Comparison of ENCODE assay signal across 23 mouse cellular contexts in genomic region chr7:137916351-137916750, GRCm38 (mm10).
DNase-seq lines count a peak whose midpoint lies in the region; ATAC-seq lines count a peak whose summit lies in the region.
"Had no signal": no experiment of that assay in that cellular context is flagged by ENCODE, and none has a peak within 500 bp of the region (broad histone marks: within the 10 kb centered on the region; RNA-seq: fewer than 3 reads in every experiment).

No protein-coding gene starts in this region.

- no peak; the same call in 1 of the 2 replicates for ATAC-seq in cerebellum, adult (ENCODE audit: insufficient number of reproducible peaks, low FRiP score, low TSS enrichment)
- ATAC-seq: activated CD4-positive, CD25-positive, alpha-beta regulatory T cell, adult 4 months; forebrain, embryonic 13.5 days; forebrain, embryonic 16.5 days; hindbrain, postnatal 0 days; inflammation-experienced regulatory T-cells, adult 6 months; intestine, embryonic 16.5 days had no signal

- peak; percentile 35 for DNase-seq in cerebellum, adult 11-12 months
- peak; percentile 56 for DNase-seq in brain, adult 2 months (ENCODE audit: low read depth, low spot score)
- peak; percentile 37 for DNase-seq in cerebellum, adult 9-11 months
- DNase-seq in cerebellum, postnatal 25 days: peak; percentile 47 to 53
- DNase-seq in yolk sac, embryonic 10.5 days (ENCODE audit: low spot score): no peak
- DNase-seq in kidney, adult 8-10 months: no peak
- no peak for DNase-seq in adrenal gland, adult 8-10 months
- DNase-seq: adrenal gland, postnatal 10 days; adrenal gland, postnatal 36 days; embryo, embryonic 11 days; gastrocnemius, postnatal 10 days; gastrocnemius, postnatal 36 days; heart, adult 2 months; heart, postnatal 14 days; heart, postnatal 4 days; kidney, adult 18-20 months had no signal

Comparison
In these comparisons a context has a peak if more than half of its experiments do, and no peak if none do; other contexts are left out.
1. DNase-seq: peak in cerebellum, adult 11-12 months (single experiment), brain, adult 2 months (single experiment), cerebellum, adult 9-11 months (single experiment) and cerebellum, postnatal 25 days (2 of 2); none in yolk sac, embryonic 10.5 days (single experiment), kidney, adult 8-10 months (0 of 2) and adrenal gland, adult 8-10 months (single experiment).